Mouse (Mus musculus) stomach, embryonic 15.5 days (tissue): ENCODE measurements around the gene Pdcd1lg2. TPM values are rescaled to one million over a fixed set of nuclear protein-coding genes. Genes with fewer than 3 reads are reported as not detected.

ENCODE experiments used
- ATAC-seq: fragments of 200-750 bp; cut with Nextera tagmentation; 2 replicates; pipeline ENCODE4 v1.8.0; 2017; ENCODE audit warnings: low read depth, moderate number of reproducible peaks, moderate TSS enrichment; ENCODE audit not compliant: insufficient read depth, low FRiP score
- H3K27ac ChIP-seq: fragments of 300-500 bp; sonication (generic); 2 replicates; pipeline ENCODE4 v1.5.1; 2015; ENCODE audit warnings: mild to moderate bottlenecking, inconsistent platforms
- H3K27me3 ChIP-seq: fragments of 300-500 bp; sonication (generic); replicated peaks from 2 replicates; pipeline ENCODE4 v1.6.1; 2015; ENCODE audit warnings: inconsistent platforms
- H3K36me3 ChIP-seq: fragments of 300-500 bp; sonication (generic); 2 replicates; pipeline ENCODE4 v1.6.1; 2015; ENCODE audit warnings: inconsistent platforms
- H3K4me1 ChIP-seq: fragments of 300-500 bp; sonication (generic); 2 replicates; pipeline ENCODE4 v1.6.1; 2015; ENCODE audit warnings: inconsistent platforms
- H3K4me2 ChIP-seq: fragments of 300-500 bp; sonication (generic); 2 replicates; pipeline ENCODE4 v1.6.1; 2015; ENCODE audit warnings: mild to moderate bottlenecking, inconsistent platforms
- H3K4me3 ChIP-seq: fragments of 300-500 bp; sonication (generic); replicated peaks from 2 replicates; pipeline ENCODE4 v1.5.1; 2015; ENCODE audit warnings: inconsistent platforms
- H3K9ac ChIP-seq: fragments of 300-500 bp; sonication (generic); 2 replicates; pipeline ENCODE4 v1.6.1; 2015; ENCODE audit warnings: inconsistent platforms
- H3K9me3 ChIP-seq: fragments of 300-500 bp; sonication (generic); 2 replicates; pipeline ENCODE4 v1.6.1; 2016; ENCODE audit warnings: inconsistent platforms
- WGBS: fragments of 180-500 bp; shearing (Covaris S2); methylation state at CpG from one replicate; pipeline ENCODE4 v1.1.7; 2015; 5-methylcytosine and 5-hydroxymethylcytosine counted together
- polyA plus RNA-seq: library from polyadenylated mRNA; unstranded; fragments of >200 nt; fragmentation: Nextera tagmentation; extraction: Ambion mirVana; gene quantifications from 2 replicates; pipeline ENCODE4 v1.2.1, GENCODE M21; 2015

The Pdcd1lg2 gene
- polyA plus RNA-seq, 1 experiment from 2014 or later, result not detected

GRCm38 (mm10) chr19:29509857-29510256, 99.1 kb downstream of the Pdcd1lg2 start:
- WGBS, result 84% methylated on average over 7 of the region's 7 CpGs
- H3K36me3 ChIP-seq, result no peaks in the 10 kb centered on the region
- no peak overlapping the region for H3K4me2 ChIP-seq
- H3K27ac ChIP-seq, result no peak overlapping the region
- no peaks in the 10 kb centered on the region; the same call in 1 of the 2 replicates for H3K9me3 ChIP-seq
- H3K4me1 ChIP-seq, result no peaks in the 10 kb centered on the region
- H3K4me3 ChIP-seq, result no peak overlapping the region
- no peaks in the 10 kb centered on the region for H3K27me3 ChIP-seq
- no peak overlapping the region for H3K9ac ChIP-seq
- ATAC-seq, result no peak

GRCm38 (mm10) chr19:29511826-29512225, 101.1 kb downstream of the Pdcd1lg2 start:
- Histone ChIP-seq H3K4me3 (no peak overlapping the region), H3K4me2 (no peak overlapping the region), H3K27ac (no peak overlapping the region), H3K9me3 (no peaks in the 10 kb centered on the region; the same call in 1 of the 2 replicates), H3K4me1 (no peaks in the 10 kb centered on the region), H3K27me3 (no peaks in the 10 kb centered on the region), H3K9ac (no peak overlapping the region), H3K36me3 (0 out of 2 replicates have a peak, but pooled peaks cover 4% of the 10 kb centered on the region)
- no peak for ATAC-seq
- WGBS, result 69% methylated on average over 2 of the region's 2 CpGs

GRCm38 (mm10) chr19:29513111-29513766, 102.5 kb downstream of the Pdcd1lg2 start:
- Histone ChIP-seq H3K9me3 (no peaks in the 10 kb centered on the region; the same call in 1 of the 2 replicates), H3K4me3 (no peak overlapping the region), H3K27ac (no peak overlapping the region), H3K9ac (no peak overlapping the region), H3K36me3 (0 out of 2 replicates have a peak, but pooled peaks cover 4% of the 10 kb centered on the region), H3K4me2 (no peak overlapping the region), H3K4me1 (no peaks in the 10 kb centered on the region), H3K27me3 (no peaks in the 10 kb centered on the region)
- WGBS, result 51% methylated on average over 2 of the region's 2 CpGs
- no peak for ATAC-seq

GRCm38 (mm10) chr19:29514130-29514529, 103.4 kb downstream of the Pdcd1lg2 start:
- Histone ChIP-seq H3K4me1 (no peaks in the 10 kb centered on the region), H3K27me3 (no peaks in the 10 kb centered on the region), H3K9ac (no peak overlapping the region), H3K4me2 (no peak overlapping the region), H3K4me3 (no peak overlapping the region), H3K36me3 (0 out of 2 replicates have a peak, but pooled peaks cover 4% of the 10 kb centered on the region), H3K9me3 (no peaks in the 10 kb centered on the region; the same call in 1 of the 2 replicates), H3K27ac (no peak overlapping the region)
- ATAC-seq, result no peak
- WGBS, result 98% methylated on average over 3 of the region's 3 CpGs

GRCm38 (mm10) chr19:29515386-29515785, 104.7 kb downstream of the Pdcd1lg2 start:
- Histone ChIP-seq H3K4me2 (no peak overlapping the region), H3K9ac (no peak overlapping the region), H3K36me3 (0 out of 2 replicates have a peak, but pooled peaks cover 4% of the 10 kb centered on the region), H3K9me3 (no peaks in the 10 kb centered on the region; the same call in 1 of the 2 replicates), H3K4me1 (no peaks in the 10 kb centered on the region), H3K27ac (no peak overlapping the region), H3K27me3 (no peaks in the 10 kb centered on the region), H3K4me3 (no peak overlapping the region)
- no peak for ATAC-seq
- WGBS, result 95% methylated on average over 3 of the region's 3 CpGs

- Histone ChIP-seq H3K4me1 (no peaks in the 10 kb centered on the region), H3K27ac (no peak overlapping the region), H3K36me3 (0 out of 2 replicates have a peak, but pooled peaks cover 4% of the 10 kb centered on the region), H3K4me2 (no peak overlapping the region), H3K4me3 (no peak overlapping the region), H3K9ac (no peak overlapping the region), H3K9me3 (no peaks in the 10 kb centered on the region; the same call in 1 of the 2 replicates), H3K27me3 (no peaks in the 10 kb centered on the region)
- WGBS, result 76% methylated on average over 10 of the region's 10 CpGs
- ATAC-seq, result no peak
Observed at GRCm38 (mm10) chr19:29515991-29516390, 105.3 kb downstream of the Pdcd1lg2 start.

- H3K4me2 ChIP-seq, result no peak overlapping the region
- no peak for ATAC-seq
- H3K9ac ChIP-seq, result no peak overlapping the region
- H3K27me3 ChIP-seq, result no peaks in the 10 kb centered on the region
- H3K9me3 ChIP-seq, result no peaks in the 10 kb centered on the region; the same call in 1 of the 2 replicates
- H3K4me3 ChIP-seq, result no peak overlapping the region
- no peaks in the 10 kb centered on the region for H3K4me1 ChIP-seq
- H3K27ac ChIP-seq, result no peak overlapping the region
- 0 out of 2 replicates have a peak, but pooled peaks cover 4% of the 10 kb centered on the region for H3K36me3 ChIP-seq
- 80% methylated on average over 7 of the region's 7 CpGs for WGBS
Observed at GRCm38 (mm10) chr19:29518409-29518808, 107.7 kb downstream of the Pdcd1lg2 start.

- Histone ChIP-seq H3K4me3 (no peak overlapping the region), H3K36me3 (0 out of 2 replicates have a peak, but pooled peaks cover 4% of the 10 kb centered on the region), H3K27ac (no peak overlapping the region), H3K9ac (no peak overlapping the region), H3K4me1 (peaks cover 4% of the 10 kb centered on the region; the same call in 1 of the 2 replicates), H3K4me2 (no peak overlapping the region), H3K9me3 (no peaks in the 10 kb centered on the region; the same call in 1 of the 2 replicates), H3K27me3 (no peaks in the 10 kb centered on the region)
- ATAC-seq, result no peak
- WGBS, result 74% methylated on average over 4 of the region's 4 CpGs
Observed at GRCm38 (mm10) chr19:29518922-29519321, 108.2 kb downstream of the Pdcd1lg2 start.

Other genes with a start within 250 kb of the Pdcd1lg2 start
- 10.2 and 10.5 TPM in 2 replicates for gene Jak2, start 159.1 kb upstream of the Pdcd1lg2 start, polyA plus RNA-seq
- gene Insl6, start 85.6 kb upstream of the Pdcd1lg2 start, polyA plus RNA-seq, result 6.2 and 8.0 TPM in 2 replicates
- 0.13 and 0.32 TPM in 2 replicates for gene Rln1, start 76.2 kb upstream of the Pdcd1lg2 start, polyA plus RNA-seq
- 81.9 and 94.6 TPM in 2 replicates for gene Plgrkt, start 43.5 kb upstream of the Pdcd1lg2 start, polyA plus RNA-seq
- gene Cd274, start 43.5 kb upstream of the Pdcd1lg2 start, polyA plus RNA-seq, result 0.28 and 0.40 TPM in 2 replicates
- gene Ric1, start 111.4 kb downstream of the Pdcd1lg2 start, polyA plus RNA-seq, result 13.8 and 14.3 TPM in 2 replicates
- gene Ermp1, start 237.5 kb downstream of the Pdcd1lg2 start, polyA plus RNA-seq, result 14.2 and 15.5 TPM in 2 replicates